In genomic region chr11:5788056-5789014, GRCm38 (mm10) we compare ENCODE assay signal across 7 mouse cellular contexts. TPM values are rescaled to one million over a fixed set of nuclear protein-coding genes. Genes with fewer than 3 reads are reported as not detected.
DNase-seq lines count a peak whose midpoint lies in the region; ATAC-seq and TF ChIP-seq lines count a peak whose summit lies in the region.

Dbnl (plus strand) TSS chr11:5788488.

- WGBS in embryonic facial prominence, embryonic 10.5 days, result under 1% methylated on average over 74 of the region's 74 CpGs
- WGBS in intestine, postnatal 0 days, result under 1% methylated on average over 74 of the region's 74 CpGs
- WGBS in midbrain, embryonic 12.5 days, result under 1% methylated on average over 74 of the region's 74 CpGs
- under 1% methylated on average over 74 of the region's 74 CpGs for WGBS in small intestine, adult 2 months

- peak within 1 kb of the TSS; percentile 81 for H3K9ac ChIP-seq in intestine, postnatal 0 days (ENCODE audit: low read depth, low read length)
- H3K9ac ChIP-seq in midbrain, embryonic 12.5 days (replicated peaks), result peak within 1 kb of the TSS; percentile 88

- H3K9me3 ChIP-seq in embryonic facial prominence, embryonic 10.5 days, result no peaks in the 10 kb centered on the region
- H3K9me3 ChIP-seq in intestine, postnatal 0 days (ENCODE audit: control insufficient read depth), result no peaks in the 10 kb centered on the region
- H3K9me3 ChIP-seq in midbrain, embryonic 12.5 days, result no peaks in the 10 kb centered on the region

- peaks cover 33% of the 10 kb centered on the region for H3K36me3 ChIP-seq in embryonic facial prominence, embryonic 10.5 days (replicated peaks)
- H3K36me3 ChIP-seq in intestine, postnatal 0 days (ENCODE audit: control insufficient read depth, insufficient read depth), result peaks cover 12% of the 10 kb centered on the region
- peaks cover 24% of the 10 kb centered on the region for H3K36me3 ChIP-seq in midbrain, embryonic 12.5 days
- H3K36me3 ChIP-seq in small intestine, adult 2 months (ENCODE audit: control insufficient read depth, insufficient read depth, low read length), result peaks cover 19% of the 10 kb centered on the region

- H3K4me3 ChIP-seq in embryonic facial prominence, embryonic 10.5 days, result peak within 1 kb of the TSS; percentile 93
- H3K4me3 ChIP-seq in intestine, postnatal 0 days (ENCODE audit: low read depth, low read length), result peak within 1 kb of the TSS; percentile 79
- H3K4me3 ChIP-seq in midbrain, embryonic 12.5 days, result peak within 1 kb of the TSS; percentile 91
- peak within 1 kb of the TSS; percentile 88 for H3K4me3 ChIP-seq in small intestine, adult 2 months (ENCODE audit: low read depth, low read length)

- peak; percentile 98 for DNase-seq in adrenal gland, postnatal 10 days
- peak; percentile 97 for DNase-seq in embryonic facial prominence, embryonic 10.5 days (ENCODE audit: low spot score)
- DNase-seq in gonadal fat pad, adult 2 months (ENCODE audit: low read depth), result no peak
- peak; percentile 94 for DNase-seq in left cerebral cortex, postnatal 4 days

- intact Hi-C loops in left cerebral cortex, postnatal 4 days (cut with DNase I), result no loop called here

- H3K27me3 ChIP-seq in embryonic facial prominence, embryonic 10.5 days (replicated peaks; ENCODE audit: low read depth, poor library complexity, severe bottlenecking), result no peaks in the 10 kb centered on the region
- no peaks in the 10 kb centered on the region for H3K27me3 ChIP-seq in intestine, postnatal 0 days (replicated peaks; ENCODE audit: control insufficient read depth, insufficient read depth, low read length)
- H3K27me3 ChIP-seq in midbrain, embryonic 12.5 days, result no peaks in the 10 kb centered on the region
- no peaks in the 10 kb centered on the region for H3K27me3 ChIP-seq in small intestine, adult 2 months (ENCODE audit: control insufficient read depth, insufficient read depth, low read length)

- peak within 1 kb of the TSS; percentile 90 for H3K4me2 ChIP-seq in intestine, postnatal 0 days (replicated peaks; ENCODE audit: low read depth)
- peak within 1 kb of the TSS; percentile 66 for H3K4me2 ChIP-seq in midbrain, embryonic 12.5 days (replicated peaks)

- TF ChIP-seq POLR2A in small intestine, adult 2 months (IDR thresholded peaks at IDR 0.05; ENCODE audit: low read depth, low read length), result peak; percentile 91

- peaks cover 25% of the 10 kb centered on the region for H3K4me1 ChIP-seq in embryonic facial prominence, embryonic 10.5 days
- peaks cover 25% of the 10 kb centered on the region for H3K4me1 ChIP-seq in intestine, postnatal 0 days (replicated peaks; ENCODE audit: control insufficient read depth, insufficient read depth, low read length)
- H3K4me1 ChIP-seq in midbrain, embryonic 12.5 days, result peaks cover 24% of the 10 kb centered on the region
- peaks cover 17% of the 10 kb centered on the region; the same call in 1 of the 2 replicates for H3K4me1 ChIP-seq in small intestine, adult 2 months (ENCODE audit: control insufficient read depth, insufficient read depth, insufficient read length, low read length)

- H3K27ac ChIP-seq in embryonic facial prominence, embryonic 10.5 days (replicated peaks), result peak within 1 kb of the TSS; percentile 93
- H3K27ac ChIP-seq in intestine, postnatal 0 days (ENCODE audit: low read depth, low read length), result peak within 1 kb of the TSS; percentile 97
- H3K27ac ChIP-seq in midbrain, embryonic 12.5 days (replicated peaks), result peak within 1 kb of the TSS; percentile 90
- H3K27ac ChIP-seq in small intestine, adult 2 months (ENCODE audit: insufficient read depth, low read depth, low read length), result peak within 1 kb of the TSS; percentile 96

- TF ChIP-seq CTCF in intestine, postnatal 0 days (IDR thresholded peaks at IDR 0.05; ENCODE audit: low read depth), result peak; percentile 91
- TF ChIP-seq CTCF in small intestine, adult 2 months (IDR thresholded peaks at IDR 0.05; ENCODE audit: extremely low read depth, insufficient read length, insufficient replicate concordance, low read depth, low read length), result peak; percentile 68

- ATAC-seq in intestine, postnatal 0 days, result peak; percentile 92
- ATAC-seq in midbrain, embryonic 12.5 days (ENCODE audit: low FRiP score, low read depth), result peak; percentile 95

RNA-seq across cellular contexts. Expression of gene Dbnl, which starts in this region (rescaled TPM):
- 10 to 100 TPM; 51.5 to 57.5 TPM for total RNA-seq in adrenal gland, postnatal 10 days (2021)
- 137 and 138 TPM in 2 replicates for polyA plus RNA-seq in embryonic facial prominence, embryonic 10.5 days (2016; fragmentation: Nextera tagmentation; extraction: Ambion mirVana)
- polyA plus RNA-seq in gonadal fat pad, adult 2 months (2012; rRNA removed), result 53.0 and 63.6 TPM in 2 replicates
- 93.0 and 99.7 TPM in 2 replicates for polyA plus RNA-seq in intestine, postnatal 0 days (2015; fragmentation: Nextera tagmentation; extraction: Ambion mirVana)
- total RNA-seq in left cerebral cortex, postnatal 4 days (2021), result 10 to 100 TPM; 89.8 to 92.4 TPM
- 148 and 149 TPM in 2 replicates for polyA plus RNA-seq in midbrain, embryonic 12.5 days (2016; fragmentation: Nextera tagmentation; extraction: Ambion mirVana)
- polyA plus RNA-seq in small intestine, adult 2 months (2012; rRNA removed), result 60.0 and 109 TPM in 2 replicates
